Mouse (Mus musculus): ENCODE results near the gene 1700024P04Rik.

DNA sequence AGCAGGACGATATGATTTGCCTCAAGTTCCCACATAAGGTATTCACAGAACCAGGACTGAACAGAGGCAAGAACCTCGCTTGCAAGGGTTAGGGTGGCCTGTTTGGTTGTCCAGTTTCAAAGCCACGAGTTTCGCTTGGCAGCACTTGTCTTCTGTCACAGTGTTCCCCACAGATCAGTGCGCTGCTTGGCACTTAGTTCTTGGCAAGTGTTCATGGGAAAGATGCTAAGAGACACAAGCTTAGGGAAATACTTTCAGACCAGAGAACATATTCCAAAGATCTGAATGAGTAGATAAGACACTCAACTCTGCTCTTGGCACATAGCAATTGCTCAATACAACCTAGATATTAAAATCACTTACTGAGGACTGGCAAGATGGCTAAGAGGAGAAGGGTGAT is 17.8 kb downstream of the 1700024P04Rik start:
- TF ChIP-seq CTCF (IDR thresholded peaks at IDR 0.05; ENCODE audit: extremely low read depth, insufficient read length, insufficient replicate concordance, low read depth, low read length) (no peak), POLR2A (IDR thresholded peaks at IDR 0.05; ENCODE audit: low read depth, low read length) (no peak)
